Mouse (Mus musculus) bone marrow macrophage, adult 2 months (primary cell): ENCODE results near the gene Tmem260.

Source experiments
- CTCF ChIP-seq: IDR thresholded peaks from 2 replicates; pipeline ENCODE4 v1.5.1; 2012; ENCODE audit warnings: low read depth, mild to moderate bottlenecking, low read length, moderate library complexity
- POLR2A ChIP-seq: IDR thresholded peaks from 2 replicates; pipeline ENCODE4 v1.6.1; 2012; ENCODE audit warnings: mild to moderate bottlenecking, low read depth, low read length, borderline replicate concordance

GRCm38 (mm10) chr14:48458901-48459300 lies 13.0 kb downstream of the Tmem260 start:
- TF ChIP-seq CTCF, result no peak
- no peak for TF ChIP-seq POLR2A
